Mouse (Mus musculus): ENCODE measurements around the gene Syp.

Gene Syp

DNA sequence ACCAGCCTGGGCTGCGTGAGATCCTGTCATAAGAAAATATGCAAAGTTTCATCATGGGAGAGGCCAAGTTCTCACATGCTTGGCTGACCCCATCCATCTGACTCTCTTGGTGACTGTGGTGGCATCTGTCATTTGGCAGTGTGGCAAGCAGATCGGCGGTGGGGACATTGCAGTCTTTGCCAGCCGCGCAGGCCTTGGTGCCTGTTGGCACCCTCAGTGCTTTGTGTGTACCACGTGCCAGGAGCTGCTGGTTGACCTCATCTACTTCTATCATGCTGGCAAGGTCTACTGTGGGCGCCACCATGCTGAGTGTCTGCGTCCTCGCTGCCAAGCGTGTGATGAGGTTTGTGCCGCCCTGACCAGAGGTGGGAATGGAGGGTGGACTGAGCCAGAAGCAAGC, 26.5 kb downstream of the Syp start:
- DNase-seq: no peak

DNA sequence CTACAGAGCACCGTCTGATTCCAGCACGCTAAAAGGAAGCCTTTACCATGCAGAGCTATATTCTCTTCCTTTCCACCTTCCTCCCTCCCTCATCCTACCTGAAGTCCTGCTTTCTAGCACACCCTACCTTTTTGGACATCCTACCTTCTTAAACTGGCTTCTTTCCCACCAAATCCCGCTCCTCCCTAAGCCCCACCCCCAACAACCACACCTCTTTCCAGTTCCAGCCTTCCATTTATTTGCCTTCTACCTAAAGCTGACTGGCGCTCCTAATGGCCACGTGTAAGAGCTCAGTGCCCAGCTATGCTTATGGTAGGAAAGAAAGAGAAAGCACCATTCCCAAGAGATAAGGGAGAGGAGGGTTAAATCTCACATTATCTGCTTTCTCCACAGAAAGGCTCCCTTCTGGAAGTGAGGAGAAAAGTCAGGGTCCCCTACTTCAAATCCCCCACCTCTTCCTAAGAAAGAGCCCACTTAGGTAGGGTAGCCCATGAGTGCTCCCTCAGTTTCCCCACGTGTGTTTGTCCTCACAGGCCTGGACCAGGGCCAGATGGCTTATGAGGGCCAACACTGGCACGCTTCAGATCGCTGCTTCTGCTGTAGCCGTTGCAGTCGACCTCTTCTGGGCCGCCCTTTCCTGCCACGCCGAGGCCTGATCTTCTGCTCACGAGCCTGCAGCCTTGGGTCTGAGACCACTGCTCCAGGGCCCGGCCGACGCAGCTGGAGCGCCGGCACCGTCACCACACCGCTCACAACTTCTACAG, 27.6 kb downstream of the Syp start:
- DNase-seq: no peak

DNA sequence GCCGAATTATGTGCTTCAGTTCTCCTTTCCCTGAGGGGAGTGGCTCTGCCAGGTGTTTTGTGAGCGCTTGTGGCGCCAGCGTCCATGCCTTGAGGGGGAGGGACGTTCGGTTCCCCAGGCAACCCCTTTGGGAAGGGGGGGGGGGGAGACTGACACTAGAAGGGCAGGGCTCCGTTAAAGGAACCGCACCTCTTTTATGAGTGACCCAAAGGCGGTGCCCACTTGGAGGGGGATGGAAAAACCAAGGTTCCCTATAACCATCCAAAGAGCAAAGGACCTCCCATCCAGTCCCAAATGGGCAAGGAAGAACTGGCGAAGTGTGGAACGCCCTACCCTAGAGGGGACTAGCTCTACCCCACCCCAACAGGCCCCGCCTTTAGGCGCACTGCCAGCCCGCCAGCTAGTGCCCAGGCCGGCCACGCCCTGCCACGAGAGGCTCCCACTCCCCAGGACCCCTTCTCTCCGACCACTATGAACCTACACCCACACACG, 32.2 kb downstream of the Syp start:
- peak; percentile 77 for DNase-seq

DNA sequence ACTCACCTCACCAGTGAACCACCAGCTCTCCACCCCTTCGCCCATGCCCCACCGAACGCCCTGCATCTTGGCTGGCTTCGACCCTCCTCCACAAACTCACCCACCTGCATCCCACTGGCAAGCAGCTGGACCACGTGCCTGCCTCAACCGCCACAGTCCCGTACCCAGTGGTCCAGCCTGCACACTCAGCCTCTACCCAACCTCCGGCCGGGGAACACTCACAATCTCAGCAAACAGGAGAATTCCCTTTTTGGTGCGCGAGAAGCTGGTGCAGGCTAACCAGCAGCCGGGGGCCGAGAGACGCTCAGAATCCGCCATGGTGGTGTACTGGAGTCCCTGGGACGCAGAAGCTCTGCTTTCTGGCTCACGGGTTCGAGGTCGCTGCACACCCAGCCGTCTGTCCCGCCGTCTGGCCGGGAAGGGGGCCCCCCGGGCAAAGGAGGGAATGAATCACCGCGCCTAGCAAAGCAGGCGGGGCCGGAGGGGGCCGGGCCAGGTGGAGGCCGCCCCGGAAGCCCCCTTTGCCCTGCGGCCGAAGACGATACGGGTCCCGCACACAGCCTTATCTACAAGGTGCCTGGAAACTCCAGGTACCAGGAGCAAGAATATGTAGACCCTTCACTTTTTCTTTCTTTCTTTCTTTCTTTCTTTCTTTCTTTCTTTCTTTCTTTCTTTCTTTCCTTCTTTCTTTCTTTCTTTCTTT, 32.8 kb downstream of the Syp start, which contains the start of gene Plp2:
Gene Plp2 (minus strand): TSS at position 470 of the 703 bp plus-strand sequence.
- no peak for DNase-seq

DNA sequence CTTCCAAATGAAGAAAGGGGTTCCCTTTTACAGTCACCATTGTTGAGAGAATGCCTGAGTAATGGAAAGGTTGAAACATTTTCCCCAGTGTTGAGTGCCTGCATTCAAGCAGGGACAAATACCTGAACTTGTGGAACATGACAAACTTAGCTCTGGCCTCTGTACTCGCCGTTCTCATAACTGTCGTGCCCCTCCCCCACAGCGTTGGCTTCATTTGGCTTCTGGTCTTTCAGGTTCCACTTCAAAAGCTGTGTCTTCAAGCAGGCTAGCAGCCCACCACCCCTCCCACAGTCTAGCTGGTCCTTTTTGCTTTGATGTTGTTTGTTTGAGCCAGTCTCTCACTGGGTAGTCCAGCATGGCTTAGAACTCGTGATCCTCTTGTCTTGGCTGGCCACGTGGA, 34.5 kb downstream of the Syp start:
- DNase-seq: no peak

DNA sequence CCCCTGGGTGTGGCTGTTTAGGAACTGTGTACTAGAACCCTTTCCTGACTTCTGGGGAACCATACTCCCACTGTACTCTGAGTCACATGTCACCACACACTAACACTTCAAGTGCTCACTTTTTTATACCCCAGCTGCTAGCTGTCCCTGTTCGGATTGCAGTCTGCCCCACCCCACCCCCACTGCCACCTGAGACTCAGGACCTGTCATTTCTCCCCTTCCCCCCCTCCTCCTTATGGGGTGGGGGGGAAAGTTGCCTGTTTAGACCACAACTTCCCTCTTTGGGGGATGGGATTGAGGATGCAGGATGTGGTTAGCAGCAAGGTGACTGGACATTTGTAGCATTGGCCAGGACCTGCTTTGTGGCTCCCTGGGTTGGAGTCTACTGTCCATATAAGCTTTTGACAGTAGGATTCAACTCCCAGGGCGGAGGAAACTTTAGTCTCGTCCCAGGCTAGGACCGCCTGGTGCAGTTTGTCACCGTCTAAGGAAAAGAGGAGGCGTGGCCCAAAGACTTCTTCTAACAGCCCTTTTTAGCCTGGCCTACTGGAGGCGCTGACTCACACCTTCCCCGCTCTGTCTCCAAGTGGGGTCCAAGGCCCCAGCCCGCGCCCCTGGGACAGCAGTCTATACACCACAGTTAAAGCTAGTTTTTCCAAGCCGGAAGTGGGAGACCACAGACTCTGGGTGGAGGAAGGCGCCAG, 35.5 kb downstream of the Syp start:
- DNase-seq: no peak

DNA sequence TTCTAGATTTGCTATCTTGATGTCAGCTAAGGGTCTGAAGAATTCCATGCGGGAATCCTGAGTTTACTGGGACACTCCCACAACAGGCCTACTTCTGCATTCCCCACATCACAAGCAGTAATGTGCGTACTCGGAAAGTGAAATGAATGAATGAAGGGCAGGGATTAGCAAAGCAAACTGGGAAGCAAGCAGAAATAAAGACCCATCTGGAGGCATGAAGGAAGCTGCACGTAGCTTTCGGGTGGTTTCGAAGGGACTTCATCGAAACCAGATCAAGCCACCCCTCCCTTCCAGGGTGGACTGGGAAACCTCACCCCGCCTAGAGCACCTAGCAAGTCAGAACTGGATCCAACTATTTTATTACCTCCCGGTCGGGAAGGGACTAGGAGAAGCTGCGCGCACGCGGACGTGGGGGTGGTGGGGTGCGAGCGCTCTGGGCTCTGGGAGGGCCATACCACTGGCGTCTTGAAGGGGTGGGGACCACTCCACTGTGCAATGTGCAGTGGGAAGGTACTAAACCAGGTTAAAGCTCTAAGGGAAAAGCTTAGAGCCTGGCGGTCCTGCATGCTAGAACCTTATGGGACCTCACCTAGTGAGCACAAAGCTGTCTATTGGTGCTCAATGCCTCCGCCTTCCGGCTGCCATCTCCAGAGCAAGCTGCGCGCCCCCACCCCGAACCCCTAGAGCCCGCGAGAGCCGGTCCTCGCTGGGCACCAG, 36.2 kb downstream of the Syp start:
- DNase-seq: peak; percentile 44

DNA sequence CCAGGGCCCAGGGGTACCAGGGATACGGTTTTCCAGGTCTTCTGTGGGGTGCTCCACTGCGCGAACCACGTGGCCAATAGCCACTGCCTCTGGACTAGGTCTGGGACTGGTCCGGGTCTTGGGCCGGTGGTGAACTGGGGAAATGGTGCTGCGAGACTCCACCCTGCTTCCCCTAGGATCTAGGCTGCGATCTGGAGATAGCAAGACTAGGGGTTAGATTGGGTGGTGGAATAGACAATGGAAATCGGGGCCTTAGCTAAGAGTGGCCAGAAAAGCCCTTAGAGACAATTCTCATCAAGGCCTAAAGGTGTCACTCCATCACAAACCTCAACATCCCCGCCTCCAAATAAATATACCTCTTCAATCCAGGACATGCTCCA, 36.7 kb downstream of the Syp start:
- DNase-seq: no peak

DNA sequence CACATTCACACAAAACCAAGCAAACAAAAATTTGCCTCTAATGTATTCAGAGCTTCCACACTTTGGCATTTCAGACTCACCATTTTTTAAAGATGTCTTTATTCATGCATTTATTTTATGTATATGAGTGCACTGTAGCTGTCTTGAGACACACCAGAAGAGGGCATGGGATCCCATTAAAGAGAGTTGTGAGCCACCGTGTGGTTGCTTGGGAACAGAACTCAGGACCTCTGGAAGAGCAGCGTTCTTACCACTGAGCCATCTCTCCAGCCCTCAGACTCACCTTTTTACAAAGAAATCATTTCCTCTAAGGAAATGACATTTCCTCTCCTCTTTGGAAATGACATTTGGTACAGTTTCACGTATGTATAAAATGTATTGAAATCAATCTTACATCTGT, 40.7 kb downstream of the Syp start:
- DNase-seq: no peak

DNA sequence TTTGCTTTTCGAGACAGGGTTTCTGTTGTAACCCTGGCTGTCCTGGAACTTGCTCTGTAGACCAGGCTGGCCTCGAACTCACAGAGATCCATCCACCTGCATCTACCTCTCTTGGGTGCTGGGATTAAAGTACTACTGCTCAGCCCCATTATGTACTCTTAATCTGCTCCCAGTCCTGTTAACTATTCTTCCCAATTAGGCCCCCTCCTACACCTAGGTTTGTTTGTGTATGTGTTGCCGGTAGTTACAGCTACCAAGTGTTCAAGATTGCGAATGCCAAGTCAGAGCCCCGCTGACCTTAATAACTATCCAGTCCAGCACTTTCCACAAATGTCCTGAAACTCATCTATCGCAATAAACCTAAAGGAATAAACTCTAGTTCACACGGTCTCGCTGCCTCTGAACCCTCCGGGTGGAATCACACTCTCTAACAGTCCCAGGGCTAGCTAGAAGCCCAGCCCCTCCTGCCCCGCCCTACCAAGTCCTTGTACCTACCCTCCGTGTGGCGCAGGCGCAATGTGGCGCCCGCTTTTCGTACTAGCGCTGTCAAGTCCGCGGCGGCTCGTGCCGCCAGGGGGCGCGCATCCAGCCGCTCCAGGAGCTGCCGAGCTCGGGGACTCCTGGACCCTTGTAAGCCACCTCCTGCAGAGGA, 41.3 kb downstream of the Syp start:
- peak; percentile 86 for DNase-seq

DNA sequence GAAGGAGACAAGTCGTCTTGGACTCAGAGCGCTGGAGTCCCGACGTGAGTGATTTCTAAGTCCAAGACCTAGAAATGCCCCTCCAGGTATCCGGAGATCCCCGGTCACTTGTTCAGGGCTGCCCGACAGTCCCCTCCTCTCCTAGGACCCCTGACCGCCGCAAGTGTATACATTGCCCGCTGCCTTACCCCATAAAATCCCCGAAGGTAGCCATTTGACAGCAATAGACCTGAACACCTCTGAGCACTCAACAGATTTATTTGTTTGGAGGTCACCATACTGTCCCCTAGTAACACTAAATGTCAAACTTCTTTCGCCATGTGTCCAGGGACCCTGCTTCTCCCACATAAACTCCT, 41.8 kb downstream of the Syp start:
- no peak for DNase-seq

DNA sequence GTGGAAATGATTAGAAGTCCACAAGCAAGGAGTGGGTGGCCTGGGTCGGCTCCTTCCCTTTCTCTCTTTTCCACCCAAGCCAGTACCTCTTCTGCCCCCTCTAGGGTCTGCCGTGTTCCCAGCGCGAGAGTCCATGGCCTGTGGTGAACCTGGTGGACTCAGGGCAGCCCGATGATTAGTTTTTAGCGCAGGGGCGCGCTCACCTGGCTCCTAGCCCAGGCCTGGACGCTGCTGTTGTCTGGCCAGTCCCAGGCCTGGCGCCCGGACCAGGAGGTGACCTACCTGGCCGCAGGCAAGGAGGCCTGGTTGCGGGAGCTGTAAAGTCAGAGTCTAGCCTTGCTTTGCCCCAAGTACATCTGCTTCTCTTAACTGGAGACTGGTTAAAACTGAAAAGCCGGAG, 42.6 kb downstream of the Syp start, which contains the start of gene Magix:
Gene Magix (minus strand): TSS at position 388 of the 400 bp plus-strand sequence.
- DNase-seq: no peak

DNA sequence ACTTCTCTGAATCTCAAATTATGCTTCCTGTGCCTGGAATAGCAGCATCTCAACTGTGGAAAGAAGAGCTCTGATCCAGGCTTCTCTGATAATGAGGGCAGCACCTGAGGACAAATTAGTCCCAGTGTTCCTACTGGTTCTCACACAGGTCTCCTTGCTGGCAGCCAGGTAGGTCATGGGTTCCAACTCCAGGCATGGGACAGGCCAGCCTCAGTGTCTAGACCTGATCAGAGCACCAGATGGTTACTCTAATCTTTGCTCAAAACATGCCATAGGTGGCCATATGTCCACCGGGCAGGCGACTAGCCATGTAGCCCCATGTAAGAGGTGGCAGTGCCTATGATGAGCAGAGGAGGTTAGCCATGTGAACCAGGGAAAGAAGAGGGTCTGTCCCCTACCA, 50.0 kb downstream of the Syp start:
- no peak for DNase-seq

DNA sequence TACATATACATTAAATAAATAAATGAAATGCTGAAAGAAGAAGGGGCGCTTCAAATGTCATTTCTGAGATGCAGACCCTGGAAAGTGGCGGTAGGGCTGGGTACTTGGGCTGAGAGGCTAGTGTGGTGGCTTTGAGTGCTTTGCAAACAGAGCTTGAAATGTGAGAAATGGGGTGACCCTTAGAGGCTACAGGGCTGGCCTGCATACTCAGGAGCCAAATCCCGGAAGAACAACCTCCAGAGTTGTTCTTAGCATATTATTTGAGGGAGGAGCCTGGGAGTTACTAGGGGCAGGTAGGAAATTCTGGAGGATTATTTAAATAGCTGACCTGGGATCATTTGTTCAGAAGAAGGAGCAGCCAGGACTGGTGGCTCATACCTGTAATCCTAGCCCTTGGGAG, 52.2 kb downstream of the Syp start:
- DNase-seq: no peak

DNA sequence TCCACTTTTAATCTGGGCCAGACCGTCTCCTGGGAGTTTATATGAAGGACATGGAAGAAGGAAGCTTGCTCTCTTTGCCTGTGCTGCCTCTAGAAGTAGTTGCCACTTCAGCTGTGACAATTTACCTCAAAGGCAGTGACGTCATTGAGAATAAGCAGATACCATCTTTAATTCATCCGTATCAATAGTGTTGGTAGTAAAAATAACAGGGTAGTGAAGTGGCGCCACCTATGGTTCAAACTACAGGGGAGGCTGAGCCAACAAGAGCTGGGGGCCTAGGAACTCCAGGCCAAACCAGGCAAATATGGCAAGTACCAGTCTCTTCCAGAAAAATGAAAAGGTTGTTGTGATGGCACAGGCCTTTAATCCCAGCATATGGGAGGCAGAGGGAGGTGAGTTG, 54.6 kb downstream of the Syp start:
- DNase-seq: no peak

DNA sequence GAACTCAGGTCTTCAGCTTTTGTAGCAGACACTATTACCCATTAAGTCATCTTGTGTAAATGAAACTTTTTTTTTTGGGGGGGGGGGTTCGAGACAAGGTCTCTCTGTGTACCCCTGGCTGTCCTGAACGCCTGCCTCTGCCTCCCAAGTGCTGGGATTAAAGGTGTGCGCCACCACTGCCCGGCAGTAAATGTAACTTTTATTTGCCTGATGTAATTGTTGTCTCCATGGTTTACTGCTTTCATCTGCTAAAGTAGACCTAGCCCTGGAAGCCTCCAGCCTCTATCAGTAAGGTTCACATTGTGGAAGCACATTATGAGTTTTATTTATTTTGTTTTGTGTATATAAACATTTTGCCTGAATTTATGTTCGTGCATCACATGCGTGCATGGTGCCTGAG, 58.2 kb downstream of the Syp start:
- no peak for DNase-seq

DNA sequence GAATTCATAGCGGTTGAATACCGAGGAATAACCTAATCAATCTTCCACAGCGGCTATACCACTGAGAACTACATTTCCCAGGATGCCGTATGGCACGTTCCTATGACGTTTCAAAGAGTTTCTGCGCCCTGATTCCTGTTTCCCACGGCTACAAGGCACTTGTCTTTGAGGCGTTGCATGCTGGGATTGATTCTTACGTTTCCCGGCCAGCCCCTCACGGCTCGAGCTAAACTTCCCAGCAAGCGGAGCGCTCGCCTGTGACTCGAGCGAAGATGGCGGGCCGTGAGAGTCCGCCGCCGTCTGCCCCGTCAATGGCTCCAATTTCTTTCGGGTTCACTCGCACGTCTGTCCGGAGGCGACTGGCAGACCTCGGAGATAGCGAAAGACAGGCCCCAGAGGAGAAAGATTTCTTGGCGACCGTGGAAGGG, 58.7 kb downstream of the Syp start, which contains the start of gene Gpkow:
Gene Gpkow (plus strand): TSS at position 178 of the 428 bp plus-strand sequence.
- DNase-seq: peak; percentile 68
